Mouse (Mus musculus) forebrain, embryonic 10.5 days (tissue): ENCODE results near the gene Usf3. TPM values are rescaled to one million over a fixed set of nuclear protein-coding genes. Genes with fewer than 3 reads are reported as not detected.

Experiments
- DNase-seq: peaks from one replicate; pipeline ENCODE4 v3.0.0-alpha.2; 2017; ENCODE audit warnings: low spot score; ENCODE audit errors: extremely low spot score
- H3K27ac ChIP-seq: fragments of 300-500 bp; sonication (generic); 2 replicates; pipeline ENCODE4 v1.5.1; 2016; ENCODE audit warnings: mild to moderate bottlenecking
- H3K27me3 ChIP-seq: fragments of 300-500 bp; sonication (generic); 2 replicates; pipeline ENCODE4 v1.6.1; 2016; ENCODE audit warnings: mild to moderate bottlenecking; ENCODE audit not compliant: poor library complexity, severe bottlenecking
- H3K36me3 ChIP-seq: fragments of 300-500 bp; sonication (generic); replicated peaks from 2 replicates; pipeline ENCODE4 v1.6.1; 2016; ENCODE audit warnings: mild to moderate bottlenecking, moderate library complexity
- H3K4me1 ChIP-seq: fragments of 300-500 bp; sonication (generic); 2 replicates; pipeline ENCODE4 v1.6.1; 2016
- H3K4me3 ChIP-seq: fragments of 300-500 bp; sonication (generic); 2 replicates; pipeline ENCODE4 v1.5.1; 2016; ENCODE audit warnings: mild to moderate bottlenecking, moderate library complexity
- H3K9me3 ChIP-seq: fragments of 300-500 bp; sonication (generic); 2 replicates; pipeline ENCODE4 v1.6.1; 2016; ENCODE audit warnings: mild to moderate bottlenecking, moderate library complexity
- WGBS: fragments of 180-500 bp; shearing (Covaris S2); methylation state at CpG from one replicate; pipeline ENCODE4 v1.1.7; 2016; 5-methylcytosine and 5-hydroxymethylcytosine counted together
- polyA plus RNA-seq: library from polyadenylated mRNA; unstranded; fragments of >200 nt; fragmentation: Nextera tagmentation; extraction: Ambion mirVana; gene quantifications from 2 replicates; pipeline ENCODE4 v1.2.1, GENCODE M21; 2016

Usf3 gene
- polyA plus RNA-seq, 1 experiment from 2014 or later: 2.8 TPM

- WGBS: 90% methylated on average over 1 of the region's 1 CpGs
- H3K27me3 ChIP-seq: no peaks in the 10 kb centered on the region
- H3K9me3 ChIP-seq: no peaks in the 10 kb centered on the region
- H3K4me3 ChIP-seq: no peak overlapping the region
- H3K27ac ChIP-seq: no peak overlapping the region
- peaks cover 14% of the 10 kb centered on the region for H3K36me3 ChIP-seq
- no peak for DNase-seq
- H3K4me1 ChIP-seq: no peaks in the 10 kb centered on the region
Observed at GRCm38 (mm10) chr16:44182597-44182996, 9.6 kb downstream of the Usf3 start.

- no peak overlapping the region for H3K27ac ChIP-seq
- DNase-seq: no peak
- H3K4me3 ChIP-seq: no peak overlapping the region
- H3K36me3 ChIP-seq: peaks cover 26% of the 10 kb centered on the region
- H3K27me3 ChIP-seq: no peaks in the 10 kb centered on the region
- WGBS: 82% methylated on average over 3 of the region's 3 CpGs
- H3K9me3 ChIP-seq: peaks cover 7% of the 10 kb centered on the region; the same call in 1 of the 2 replicates
- no peaks in the 10 kb centered on the region for H3K4me1 ChIP-seq
Observed at GRCm38 (mm10) chr16:44184769-44185168, 11.7 kb downstream of the Usf3 start.

- no peak overlapping the region for H3K27ac ChIP-seq
- WGBS: 97% methylated on average over 4 of the region's 4 CpGs
- peaks cover 7% of the 10 kb centered on the region; the same call in 1 of the 2 replicates for H3K9me3 ChIP-seq
- no peak overlapping the region for H3K4me3 ChIP-seq
- H3K36me3 ChIP-seq: peaks cover 17% of the 10 kb centered on the region
- no peak for DNase-seq
- H3K4me1 ChIP-seq: no peaks in the 10 kb centered on the region
- no peaks in the 10 kb centered on the region for H3K27me3 ChIP-seq
Observed at GRCm38 (mm10) chr16:44187172-44187571, 14.1 kb downstream of the Usf3 start.

- Histone ChIP-seq H3K36me3 (peaks cover 16% of the 10 kb centered on the region), H3K9me3 (peaks cover 7% of the 10 kb centered on the region; the same call in 1 of the 2 replicates)
- WGBS: 84% methylated on average over 3 of the region's 3 CpGs
Observed at GRCm38 (mm10) chr16:44188766-44189165, 15.7 kb downstream of the Usf3 start.

GRCm38 (mm10) chr16:44190032-44190431 lies 17.0 kb downstream of the Usf3 start:
- Histone ChIP-seq H3K36me3 (peaks cover 16% of the 10 kb centered on the region), H3K9me3 (peaks cover 7% of the 10 kb centered on the region; the same call in 1 of the 2 replicates), H3K4me3 (no peak overlapping the region), H3K4me1 (no peaks in the 10 kb centered on the region), H3K27me3 (no peaks in the 10 kb centered on the region), H3K27ac (no peak overlapping the region)
- DNase-seq: no peak
- 94% methylated on average over 6 of the region's 6 CpGs for WGBS

More at GRCm38 (mm10) chr16:44188766-44189165, 15.7 kb downstream of the Usf3 start:
- Histone ChIP-seq H3K4me1 (no peaks in the 10 kb centered on the region), H3K4me3 (no peak overlapping the region), H3K27me3 (no peaks in the 10 kb centered on the region), H3K27ac (no peak overlapping the region)
- no peak for DNase-seq

- peaks cover 7% of the 10 kb centered on the region; the same call in 1 of the 2 replicates for H3K9me3 ChIP-seq
- no peaks in the 10 kb centered on the region for H3K27me3 ChIP-seq
- H3K4me3 ChIP-seq: no peak overlapping the region
- 90% methylated on average over 2 of the region's 2 CpGs for WGBS
- peaks cover 16% of the 10 kb centered on the region for H3K36me3 ChIP-seq
- DNase-seq: no peak
- H3K4me1 ChIP-seq: no peaks in the 10 kb centered on the region
- H3K27ac ChIP-seq: no peak overlapping the region
Observed at GRCm38 (mm10) chr16:44190968-44191367, 17.9 kb downstream of the Usf3 start.

- H3K27me3 ChIP-seq: no peaks in the 10 kb centered on the region
- WGBS: 93% methylated on average over 14 of the region's 14 CpGs
- peaks cover 47% of the 10 kb centered on the region for H3K36me3 ChIP-seq
- no peaks in the 10 kb centered on the region; the same call in 1 of the 2 replicates for H3K9me3 ChIP-seq
- no peak overlapping the region for H3K27ac ChIP-seq
- no peak overlapping the region for H3K4me3 ChIP-seq
- no peak for DNase-seq
- no peaks in the 10 kb centered on the region for H3K4me1 ChIP-seq
Observed at GRCm38 (mm10) chr16:44199066-44199703, 26.1 kb downstream of the Usf3 start.

- Histone ChIP-seq H3K27ac (no peak overlapping the region), H3K9me3 (no peaks in the 10 kb centered on the region; the same call in 1 of the 2 replicates), H3K4me1 (no peaks in the 10 kb centered on the region), H3K27me3 (no peaks in the 10 kb centered on the region), H3K4me3 (no peak overlapping the region), H3K36me3 (peaks cover 54% of the 10 kb centered on the region)
- DNase-seq: no peak
- 94% methylated on average over 4 of the region's 4 CpGs for WGBS
Observed at GRCm38 (mm10) chr16:44200146-44200545, 27.1 kb downstream of the Usf3 start.

- Histone ChIP-seq H3K4me3 (no peak overlapping the region), H3K27ac (no peak overlapping the region), H3K9me3 (no peaks in the 10 kb centered on the region; the same call in 1 of the 2 replicates), H3K36me3 (peaks cover 82% of the 10 kb centered on the region), H3K4me1 (no peaks in the 10 kb centered on the region), H3K27me3 (no peaks in the 10 kb centered on the region)
- 94% methylated on average over 6 of the region's 6 CpGs for WGBS
- DNase-seq: no peak
Observed at GRCm38 (mm10) chr16:44204331-44204730, 31.3 kb downstream of the Usf3 start.

GRCm38 (mm10) chr16:44205973-44206372 lies 32.9 kb downstream of the Usf3 start:
- WGBS: 92% methylated on average over 8 of the region's 8 CpGs
- no peak for DNase-seq

GRCm38 (mm10) chr16:44210156-44211053 lies 37.4 kb downstream of the Usf3 start:
- H3K36me3 ChIP-seq: peaks cover 78% of the 10 kb centered on the region
- H3K4me1 ChIP-seq: no peaks in the 10 kb centered on the region
- H3K27me3 ChIP-seq: no peaks in the 10 kb centered on the region
- 84% methylated on average over 10 of the region's 10 CpGs for WGBS
- no peak overlapping the region for H3K4me3 ChIP-seq
- no peak for DNase-seq
- no peaks in the 10 kb centered on the region for H3K9me3 ChIP-seq
- no peak overlapping the region for H3K27ac ChIP-seq

More at GRCm38 (mm10) chr16:44205973-44206372, 32.9 kb downstream of the Usf3 start:
- H3K4me3 ChIP-seq: no peak overlapping the region
- peaks cover 76% of the 10 kb centered on the region for H3K36me3 ChIP-seq
- no peak overlapping the region for H3K27ac ChIP-seq
- no peaks in the 10 kb centered on the region for H3K27me3 ChIP-seq
- no peaks in the 10 kb centered on the region; the same call in 1 of the 2 replicates for H3K9me3 ChIP-seq
- H3K4me1 ChIP-seq: no peaks in the 10 kb centered on the region

GRCm38 (mm10) chr16:44211054-44211414 lies 38.0 kb downstream of the Usf3 start:
- no peak for DNase-seq
- H3K4me3 ChIP-seq: no peak overlapping the region
- H3K4me1 ChIP-seq: no peaks in the 10 kb centered on the region
- no peak overlapping the region for H3K27ac ChIP-seq
- WGBS: 93% methylated on average over 1 of the region's 1 CpGs
- H3K27me3 ChIP-seq: no peaks in the 10 kb centered on the region
- peaks cover 78% of the 10 kb centered on the region for H3K36me3 ChIP-seq
- no peaks in the 10 kb centered on the region for H3K9me3 ChIP-seq

- Histone ChIP-seq H3K4me1 (no peaks in the 10 kb centered on the region), H3K27me3 (no peaks in the 10 kb centered on the region), H3K27ac (no peak overlapping the region), H3K36me3 (peaks cover 83% of the 10 kb centered on the region), H3K9me3 (no peaks in the 10 kb centered on the region), H3K4me3 (no peak overlapping the region)
- WGBS: 93% methylated on average over 7 of the region's 7 CpGs
- DNase-seq: no peak
Observed at GRCm38 (mm10) chr16:44212703-44213102, 39.7 kb downstream of the Usf3 start.
